Mouse (Mus musculus) bone marrow macrophage, adult 2 months (primary cell): ENCODE results near the gene Prm2.

Experiments used
- CTCF ChIP-seq: IDR thresholded peaks from 2 replicates; pipeline ENCODE4 v1.5.1; 2012; ENCODE audit warnings: low read depth, mild to moderate bottlenecking, low read length, moderate library complexity
- POLR2A ChIP-seq: IDR thresholded peaks from 2 replicates; pipeline ENCODE4 v1.6.1; 2012; ENCODE audit warnings: mild to moderate bottlenecking, low read depth, low read length, borderline replicate concordance

DNA sequence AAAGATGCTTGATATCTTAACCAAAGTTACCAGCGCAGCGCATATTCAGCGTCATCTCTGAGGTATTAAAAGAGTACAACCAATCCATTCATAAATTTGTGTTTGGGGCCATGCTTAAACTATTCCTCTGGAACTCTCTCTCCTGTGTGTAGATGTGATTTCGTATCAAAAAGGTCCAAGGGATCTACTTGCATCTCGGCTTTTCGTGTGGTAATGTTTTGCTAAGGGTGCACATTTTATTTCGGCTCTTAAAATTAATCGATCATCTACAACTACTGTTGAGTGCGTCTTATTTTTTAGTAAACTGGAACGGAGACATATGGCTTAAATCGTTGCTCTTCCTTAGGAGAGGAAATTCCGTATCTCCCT, 38.6 kb upstream of the Prm2 start:
- TF ChIP-seq CTCF, result no peak
- no peak for TF ChIP-seq POLR2A
